Mouse (Mus musculus) CH12.LX (cell line): ENCODE measurements around the gene Plekha4. TPM values are rescaled to one million over a fixed set of nuclear protein-coding genes. Genes with fewer than 3 reads are reported as not detected.
A peak's percentile ranks its signal among the peaks of the same experiment; 100 is the strongest.

ENCODE experiments used
- DNase-seq: peaks from one replicate; pipeline ENCODE4 v3.0.0-alpha.2; 2013; ENCODE audit errors: extremely low read depth
- H3K27ac ChIP-seq: 2 replicates; pipeline ENCODE4 v1.5.1; 2012; ENCODE audit warnings: low read depth, mild to moderate bottlenecking, control low read depth, moderate library complexity; ENCODE audit not compliant: insufficient read depth
- H3K27me3 ChIP-seq: replicated peaks from 2 replicates; pipeline ENCODE3; 2012; ENCODE audit warnings: inconsistent platforms
- H3K36me3 ChIP-seq, 2 experiments: replicated peaks in 1 of 2; 2 replicates each; pipeline versions ENCODE3 to v1.6.1; 2012; ENCODE audit warnings: inconsistent platforms in 1 of 2, low read length in 1 of 2, mild to moderate bottlenecking in 1 of 2, mixed read lengths in 1 of 2, moderate library complexity in 1 of 2; ENCODE audit not compliant: control insufficient read depth in 1 of 2, insufficient read depth in 1 of 2
- H3K4me1 ChIP-seq, 2 experiments: 2 replicates each; pipeline ENCODE4 v1.6.1; 2012; ENCODE audit warnings: inconsistent platforms in 1 of 2, moderate library complexity in 1 of 2; ENCODE audit not compliant: insufficient read depth in 2 of 2, control insufficient read depth in 1 of 2
- H3K4me2 ChIP-seq: 2 replicates; pipeline ENCODE4 v1.6.1; 2012; ENCODE audit warnings: low read depth, mild to moderate bottlenecking, control low read depth; ENCODE audit not compliant: poor library complexity, insufficient read depth, severe bottlenecking
- H3K4me3 ChIP-seq, 3 experiments: fragments of 150-350 bp in 1 of 3; sonication (generic) in 1 of 3; replicated peaks in 1 of 3; 2 replicates each; pipeline versions ENCODE3 to v1.5.1; 2011 to 2012; ENCODE audit warnings: low read depth in 2 of 3, low read length in 2 of 3, mild to moderate bottlenecking in 2 of 3, moderate library complexity in 2 of 3, control low read depth in 1 of 3, improper control_type of control experiment in 1 of 3, inconsistent platforms in 1 of 3, mixed read lengths in 1 of 3; ENCODE audit not compliant: poor library complexity in 1 of 3
- H3K79me2 ChIP-seq: replicated peaks from 2 replicates; pipeline ENCODE4 v1.6.1; 2012; ENCODE audit warnings: mild to moderate bottlenecking, moderate library complexity; ENCODE audit not compliant: control insufficient read depth, poor library complexity, insufficient read depth, severe bottlenecking; ENCODE audit errors: extremely low read depth
- H3K9ac ChIP-seq: 2 replicates; pipeline ENCODE4 v1.6.1; 2012; ENCODE audit warnings: low read depth, mild to moderate bottlenecking, control low read depth, moderate library complexity; ENCODE audit not compliant: insufficient read depth
- H3K9me3 ChIP-seq: replicated peaks from 2 replicates; pipeline ENCODE3; 2012; ENCODE audit warnings: low read length, inconsistent platforms, mixed read lengths
- BHLHE40 ChIP-seq: IDR thresholded peaks from 2 replicates; pipeline ENCODE4 v1.6.1; 2011; ENCODE audit warnings: mild to moderate bottlenecking, low read depth, low read length, improper control_type of control experiment
- CHD2 ChIP-seq: IDR thresholded peaks from 2 replicates; pipeline ENCODE4 v1.6.1; 2011; ENCODE audit warnings: low read length, improper control_type of control experiment
- CTCF ChIP-seq, 2 experiments: IDR thresholded peaks in 1 of 2; conservative IDR thresholded peaks in 1 of 2; 2 replicates each; pipeline ENCODE4 v1.5.1; 2011 to 2012; ENCODE audit warnings: low read depth in 2 of 2, low read length in 2 of 2, improper control_type of control experiment in 1 of 2, inconsistent platforms in 1 of 2, mild to moderate bottlenecking in 1 of 2, moderate library complexity in 1 of 2
- E2F4 ChIP-seq: IDR thresholded peaks from 2 replicates; pipeline ENCODE4 v1.6.1; 2011; ENCODE audit warnings: low read depth, low read length, improper control_type of control experiment; ENCODE audit not compliant: insufficient replicate concordance
- ELF1 ChIP-seq: IDR thresholded peaks from 2 replicates; pipeline ENCODE4 v1.6.1; 2014; ENCODE audit warnings: low read depth, mild to moderate bottlenecking, inconsistent platforms, low read length, improper control_type of control experiment
- ETS1 ChIP-seq: conservative IDR thresholded peaks from 2 replicates; pipeline ENCODE4 v1.6.1; 2012; ENCODE audit warnings: low read depth, mild to moderate bottlenecking, inconsistent platforms, low read length, improper control_type of control experiment, moderate library complexity
- HCFC1 ChIP-seq: IDR thresholded peaks from 2 replicates; pipeline ENCODE4 v1.6.1; 2012; ENCODE audit warnings: low read depth, mild to moderate bottlenecking, inconsistent platforms, low read length, improper control_type of control experiment
- JUND ChIP-seq: conservative IDR thresholded peaks from 2 replicates; pipeline ENCODE4 v1.6.1; 2011; ENCODE audit warnings: low read depth, low read length, improper control_type of control experiment
- KAT2A ChIP-seq: IDR thresholded peaks from 2 replicates; pipeline ENCODE4 v1.6.1; 2012; ENCODE audit warnings: low read length, improper control_type of control experiment, inconsistent platforms; ENCODE audit not compliant: insufficient replicate concordance
- MAFK ChIP-seq: IDR thresholded peaks from 2 replicates; pipeline ENCODE4 v1.6.1; 2011; ENCODE audit warnings: low read length, improper control_type of control experiment; ENCODE audit not compliant: insufficient replicate concordance
- MAX ChIP-seq: IDR thresholded peaks from 2 replicates; pipeline ENCODE4 v1.6.1; 2011; ENCODE audit warnings: low read length, improper control_type of control experiment
- MAZ ChIP-seq: IDR thresholded peaks from 2 replicates; pipeline ENCODE4 v1.6.1; 2012; ENCODE audit warnings: low read depth, mild to moderate bottlenecking, inconsistent platforms, low read length, improper control_type of control experiment, moderate library complexity
- MXI1 ChIP-seq: IDR thresholded peaks from 2 replicates; pipeline ENCODE4 v1.6.1; 2011; ENCODE audit warnings: mild to moderate bottlenecking, low read depth, low read length, improper control_type of control experiment
- MYC ChIP-seq: IDR thresholded peaks from 2 replicates; pipeline ENCODE4 v1.6.1; 2011; ENCODE audit warnings: low read depth, mild to moderate bottlenecking, improper control_type of control experiment, low read length
- NELFE ChIP-seq: IDR thresholded peaks from 2 replicates; pipeline ENCODE4 v1.6.1; 2011; ENCODE audit warnings: low read depth, low read length, improper control_type of control experiment
- PAX5 ChIP-seq: IDR thresholded peaks from 2 replicates; pipeline ENCODE4 v1.6.1; 2012; ENCODE audit warnings: low read length, inconsistent platforms, mixed read lengths
- POLR2A ChIP-seq: IDR thresholded peaks from 2 replicates; pipeline ENCODE4 v1.6.1; 2011; ENCODE audit warnings: low read depth, mild to moderate bottlenecking, improper control_type of control experiment, low read length
- POLR2AphosphoS2 ChIP-seq: IDR thresholded peaks from 2 replicates; pipeline ENCODE4 v1.6.1; 2011; ENCODE audit warnings: low read depth, low read length, improper control_type of control experiment
- RAD21 ChIP-seq: IDR thresholded peaks from 2 replicates; pipeline ENCODE4 v1.6.1; 2011; ENCODE audit warnings: low read depth, mild to moderate bottlenecking, low read length, improper control_type of control experiment, moderate library complexity
- SIN3A ChIP-seq: IDR thresholded peaks from 2 replicates; pipeline ENCODE4 v1.6.1; 2012; ENCODE audit warnings: low read length, improper control_type of control experiment, inconsistent platforms
- SMC3 ChIP-seq: IDR thresholded peaks from 2 replicates; pipeline ENCODE4 v1.6.1; 2011; ENCODE audit warnings: low read depth, low read length, improper control_type of control experiment
- TBP ChIP-seq: conservative IDR thresholded peaks from 2 replicates; pipeline ENCODE4 v1.6.1; 2011; ENCODE audit warnings: low read depth, low read length, improper control_type of control experiment
- TCF12 ChIP-seq: IDR thresholded peaks from 2 replicates; pipeline ENCODE4 v1.6.1; 2014; ENCODE audit warnings: low read depth, mild to moderate bottlenecking, inconsistent platforms, low read length, improper control_type of control experiment
- UBTF ChIP-seq: IDR thresholded peaks from 2 replicates; pipeline ENCODE4 v1.6.1; 2012; ENCODE audit warnings: low read depth, mild to moderate bottlenecking, inconsistent platforms, low read length, improper control_type of control experiment, moderate library complexity
- USF1 ChIP-seq: IDR thresholded peaks from 2 replicates; pipeline ENCODE4 v1.6.1; 2014; ENCODE audit warnings: low read depth, mild to moderate bottlenecking, inconsistent platforms, low read length, improper control_type of control experiment
- ZC3H11A ChIP-seq: IDR thresholded peaks from 2 replicates; pipeline ENCODE4 v1.6.1; 2012; ENCODE audit warnings: low read depth, mild to moderate bottlenecking, inconsistent platforms, low read length, improper control_type of control experiment
- ZKSCAN1 ChIP-seq: IDR thresholded peaks from 2 replicates; pipeline ENCODE4 v1.6.1; 2012; ENCODE audit warnings: low read depth, inconsistent platforms, low read length, improper control_type of control experiment, borderline replicate concordance
- ZMIZ1 ChIP-seq: IDR thresholded peaks from 2 replicates; pipeline ENCODE4 v1.6.1; 2012; ENCODE audit warnings: low read depth, mild to moderate bottlenecking, inconsistent platforms, low read length, improper control_type of control experiment
- ZNF384 ChIP-seq: IDR thresholded peaks from 2 replicates; pipeline ENCODE4 v1.6.1; 2012; ENCODE audit warnings: low read depth, low read length, improper control_type of control experiment, inconsistent platforms
- dilution Hi-C: fragments of 300-500 bp; cut with MboI; formaldehyde crosslinking; loops from 2 replicates; pipeline ENCODE4 v1.14.3; 2020; ENCODE audit warnings: low sequenced_read_pairs; ENCODE audit not compliant: extremely low pct_unique_long_range_greater_than_20kb, extremely low pct_ligation_motif_present
- in situ Hi-C: fragments of 300-500 bp; cut with MboI; formaldehyde crosslinking; loops from 3 replicates; pipeline ENCODE4 v1.14.3; 2019; ENCODE audit warnings: low sequenced_read_pairs, low pct_ligation_motif_present, low pct_unique_long_range_greater_than_20kb, mixed read lengths
- polyA plus RNA-seq: library from polyadenylated mRNA; unstranded; fragments of >175 nt; gene quantifications from 2 replicates; pipeline ENCODE4 v1.2.1, GENCODE M21; 2012; ENCODE audit warnings: low read depth; ENCODE audit not compliant: insufficient read length
- total RNA-seq, 2 experiments: library from RNA; depleted of rRNA; stranded (reverse); fragments of 300-350 nt in 1 of 2; fragments of >200 nt in 1 of 2; gene quantifications; 2 replicates each; pipeline ENCODE4 v1.2.3; 2012 to 2014

Gene Plekha4
- total and polyA plus RNA-seq, 3 experiments = 0.25 to 0.90 (median 0.28) TPM

- peaks cover 0 to 5% of the 10 kb centered on the region in 2 experiments for H3K36me3 ChIP-seq
- no peak overlapping the region for H3K27ac ChIP-seq
- H3K79me2 ChIP-seq = no peaks in the 10 kb centered on the region
- peak; percentile 80 for DNase-seq
- H3K4me2 ChIP-seq = peak overlapping the region; percentile 67
- in situ Hi-C loops = loop anchor here (5.0 kb wide), 1 partner anchor 94 kb away; the partner anchor contains the start of gene Bax
- H3K4me1 ChIP-seq = peaks cover 0 to 45% of the 10 kb centered on the region in 2 experiments; a peak in 2 of 4 replicates
- no peaks in the 10 kb centered on the region for H3K9me3 ChIP-seq
- H3K9ac ChIP-seq = no peak overlapping the region; the same call in 1 of the 2 replicates
- no peak for TF ChIP-seq ZNF384
- peak; percentile 82 for TF ChIP-seq MYC
- peak; percentile 65 for TF ChIP-seq MXI1
- 0 out of 2 replicates have a peak, but pooled peaks have one; percentile 6 for TF ChIP-seq ETS1
- no peak for TF ChIP-seq NELFE
- TF ChIP-seq MAZ = peak; percentile 68; the same call in 1 of the 2 replicates
- TF ChIP-seq SIN3A = peak; percentile 55; the same call in 1 of the 2 replicates
- peak; percentile 61 for TF ChIP-seq SMC3
- TF ChIP-seq KAT2A = no peak
- TF ChIP-seq ZKSCAN1 = no peak
- no peak for TF ChIP-seq UBTF
- TF ChIP-seq TCF12 = no peak; the same call in 1 of the 2 replicates
- peak; percentile 60 for TF ChIP-seq MAX
- TF ChIP-seq POLR2AphosphoS2 = no peak
- TF ChIP-seq ZMIZ1 = no peak
- no peak for TF ChIP-seq POLR2A
- TF ChIP-seq BHLHE40 = peak; percentile 84
- no peak for TF ChIP-seq PAX5
- TF ChIP-seq CTCF (conservative IDR thresholded peaks at IDR 0.05 in 1 of 2, IDR thresholded peaks at IDR 0.05 in 1 of 2; ENCODE audit: low read depth in 2 of 2, low read length in 2 of 2) = peak; percentile 63 to 84
- no peak for TF ChIP-seq MAFK
- TF ChIP-seq JUND = no peak
- no peak for TF ChIP-seq ELF1
- peak; percentile 83 for TF ChIP-seq RAD21
- TF ChIP-seq USF1 = no peak
- TF ChIP-seq HCFC1 = 0 out of 2 replicates have a peak, but pooled peaks have one; percentile 31
- TF ChIP-seq E2F4 = no peak
- peak; percentile 70 for TF ChIP-seq CHD2
- TF ChIP-seq TBP = no peak
- TF ChIP-seq ZC3H11A = 0 out of 2 replicates have a peak, but pooled peaks have one; percentile 3
- dilution Hi-C loops = no loop called here
- peak overlapping the region; percentile 7 to 48 (median 44) for H3K4me3 ChIP-seq
- H3K27me3 ChIP-seq = no peaks in the 10 kb centered on the region
Measured at GRCm38 (mm10) chr7:45560843-45561623, 34.9 kb downstream of the Plekha4 start.
